Mouse (Mus musculus): ENCODE measurements around the gene Znfx1.

The Znfx1 gene

GRCm38 (mm10) chr2:167062965-167063880 is at the start of gene Znfx1:
Znfx1 (minus strand) TSS chr2:167063015.
- DNase-seq (ENCODE audit: low read depth, low spot score) = peak; percentile 97

- DNase-seq (ENCODE audit: low read depth, low spot score) = no peak
These were observed 49.4 kb upstream of the Znfx1 start for GRCm38 (mm10) chr2:167112259-167112658.

GRCm38 (mm10) chr2:167109506-167109905 is 46.7 kb upstream of the Znfx1 start:
- DNase-seq (ENCODE audit: low read depth, low spot score) = no peak

- DNase-seq (ENCODE audit: low read depth, low spot score) = no peak
These were observed 40.7 kb upstream of the Znfx1 start for GRCm38 (mm10) chr2:167103546-167103945.

- DNase-seq (ENCODE audit: low read depth, low spot score) = no peak
These were observed 39.1 kb upstream of the Znfx1 start for GRCm38 (mm10) chr2:167101743-167102441.

DNA sequence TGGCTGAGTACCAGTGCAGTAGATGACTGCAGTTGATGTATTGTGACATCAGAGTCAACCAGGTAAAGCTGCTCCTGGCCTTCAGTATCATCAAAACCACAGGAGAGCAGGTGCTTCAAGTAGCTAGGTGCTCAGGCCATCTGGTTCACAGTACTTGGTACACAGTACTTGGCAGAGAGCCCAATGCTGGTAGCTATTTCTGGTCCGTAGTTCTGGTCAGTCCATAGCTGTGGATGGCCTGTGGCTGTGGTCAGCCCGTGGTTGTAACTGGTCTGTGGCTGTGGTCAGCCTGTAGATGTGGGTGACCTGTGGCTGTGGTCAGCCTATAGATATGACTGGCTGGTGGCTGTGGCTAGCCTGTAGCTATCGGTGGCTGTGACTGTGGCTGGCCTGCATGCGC is 31.9 kb upstream of the Znfx1 start:
- no peak for DNase-seq (ENCODE audit: low read depth, low spot score)

- no peak for DNase-seq (ENCODE audit: low read depth, low spot score)
These were observed 30.5 kb upstream of the Znfx1 start for GRCm38 (mm10) chr2:167093171-167093900.

GRCm38 (mm10) chr2:167090271-167090670 is 27.5 kb upstream of the Znfx1 start:
- DNase-seq (ENCODE audit: low read depth, low spot score) = no peak

- no peak for DNase-seq (ENCODE audit: low read depth, low spot score)
These were observed 24.0 kb upstream of the Znfx1 start for GRCm38 (mm10) chr2:167086836-167087235.

GRCm38 (mm10) chr2:167086092-167086491 is 23.3 kb upstream of the Znfx1 start:
- no peak for DNase-seq (ENCODE audit: low read depth, low spot score)

GRCm38 (mm10) chr2:167081639-167082038 is 18.8 kb upstream of the Znfx1 start:
- peak; percentile 65 for DNase-seq (ENCODE audit: low read depth, low spot score)

DNA sequence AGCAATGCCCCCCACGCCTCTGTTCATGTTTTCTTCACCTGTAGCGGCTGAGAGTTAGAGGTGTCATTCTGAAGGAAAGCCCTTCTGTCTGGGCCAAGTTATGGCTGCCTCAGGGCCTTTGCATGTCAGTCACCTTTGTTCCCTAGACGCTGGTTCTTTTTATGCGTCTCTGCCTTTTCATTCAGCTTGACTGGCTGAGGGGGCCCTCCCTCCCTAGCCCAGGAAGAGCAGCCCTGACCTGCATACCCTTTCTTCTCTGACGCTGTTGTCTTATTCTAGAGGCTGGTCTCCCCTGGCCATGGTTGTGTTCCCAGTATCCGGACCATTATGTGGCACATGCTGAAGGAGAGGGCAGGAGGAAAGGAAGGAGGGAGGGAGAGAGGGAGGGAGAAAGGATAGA is 18.3 kb upstream of the Znfx1 start:
- no peak for DNase-seq (ENCODE audit: low read depth, low spot score)

- DNase-seq (ENCODE audit: low read depth, low spot score) = no peak
These were observed 17.6 kb upstream of the Znfx1 start for GRCm38 (mm10) chr2:167080387-167080786.

- DNase-seq (ENCODE audit: low read depth, low spot score) = peak; percentile 69
These were observed 16.9 kb upstream of the Znfx1 start for GRCm38 (mm10) chr2:167079535-167080257.

GRCm38 (mm10) chr2:167078931-167079495 is 16.2 kb upstream of the Znfx1 start:
- DNase-seq (ENCODE audit: low read depth, low spot score) = no peak

- DNase-seq (ENCODE audit: low read depth, low spot score) = no peak
These were observed 15.7 kb upstream of the Znfx1 start for GRCm38 (mm10) chr2:167078486-167078885.

GRCm38 (mm10) chr2:167077199-167077962 is 14.6 kb upstream of the Znfx1 start:
- no peak for DNase-seq (ENCODE audit: low read depth, low spot score)

GRCm38 (mm10) chr2:167076759-167077158 is 13.9 kb upstream of the Znfx1 start:
- no peak for DNase-seq (ENCODE audit: low read depth, low spot score)

DNA sequence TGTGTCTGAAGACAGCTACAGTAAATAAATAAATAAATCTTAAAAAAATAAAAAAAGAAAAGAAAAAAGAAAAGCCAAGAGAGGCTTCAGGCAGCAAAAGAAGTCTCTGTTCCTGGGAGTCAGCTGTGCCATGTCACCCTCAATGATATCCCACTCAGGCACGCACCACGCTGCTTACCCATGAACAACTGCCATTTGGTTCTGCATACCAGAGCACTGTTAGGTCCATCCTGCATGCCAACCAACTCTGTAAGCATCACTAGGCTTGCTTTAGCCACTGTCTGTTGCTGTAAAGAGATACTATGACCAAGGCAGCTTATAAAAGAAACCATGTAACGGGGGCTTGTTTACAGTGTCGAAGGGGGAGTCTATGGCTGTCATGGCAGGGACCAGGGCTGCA is 13.5 kb upstream of the Znfx1 start:
- no peak for DNase-seq (ENCODE audit: low read depth, low spot score)

GRCm38 (mm10) chr2:167074587-167074986 is 11.8 kb upstream of the Znfx1 start:
- DNase-seq (ENCODE audit: low read depth, low spot score) = no peak

Data from mesoderm, embryonic 11.5 days (tissue).